Mouse (Mus musculus) effector memory CD4-positive, alpha-beta T cell, adult 5 months (primary cell): ENCODE data around the gene Tle1. TPM values are rescaled to one million over a fixed set of nuclear protein-coding genes. Genes with fewer than 3 reads are reported as not detected.

Source experiments
- polyA plus RNA-seq: library from polyadenylated mRNA; unstranded; fragments of 100-300 nt; shearing (Covaris generic); gene quantifications from one replicate; pipeline ENCODE4 v1.2.1, GENCODE M21; 2017

Gene Tle1
- 14.5 TPM for polyA plus RNA-seq

GRCm38 (mm10) chr4:72200559-72201409 is at the start of gene Tle1:
TSS of gene Tle1 (minus strand) at chr4:72200919.

